ENCODE assay signal across 16 mouse cellular contexts in the genomic region with DNA sequence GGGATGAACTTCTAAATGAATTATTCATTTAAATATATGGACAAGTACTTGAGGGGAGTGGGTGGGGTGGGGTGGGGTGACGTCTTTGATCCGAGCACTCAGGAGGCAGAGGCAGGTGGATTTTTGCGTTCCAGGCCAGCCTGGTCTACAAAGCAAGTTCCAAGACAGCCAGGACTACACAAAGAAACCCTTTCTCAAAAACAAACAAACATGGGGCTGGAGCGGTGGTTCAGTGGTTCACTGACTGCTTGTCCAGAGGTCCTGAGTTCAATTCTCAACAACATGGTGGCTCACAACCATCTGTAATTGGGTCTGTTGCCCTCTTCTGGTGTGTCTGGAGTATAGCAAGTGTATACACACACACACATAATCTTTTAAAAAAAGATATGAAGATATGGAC. TPM values are rescaled to one million over a fixed set of nuclear protein-coding genes. Genes with fewer than 3 reads are reported as not detected.
DNase-seq lines count a peak whose midpoint lies in the region; ATAC-seq and TF ChIP-seq lines count a peak whose summit lies in the region.
"Had no signal": no experiment of that assay in that cellular context is flagged by ENCODE, and none has a peak within 500 bp of the region (broad histone marks: within the 10 kb centered on the region; RNA-seq: fewer than 3 reads in every experiment).

No protein-coding gene starts in this region.

- peak; percentile 24; the same call in 1 of the 2 replicates for TF ChIP-seq CTCF in kidney, postnatal 0 days (IDR thresholded peaks at IDR 0.05; ENCODE audit: low read depth)
- TF ChIP-seq CTCF in kidney, adult 2 months (conservative IDR thresholded peaks at IDR 0.05; ENCODE audit: insufficient read depth, insufficient read length, low read depth, low read length) = no peak
- no peak for TF ChIP-seq CTCF in CH12.LX (conservative IDR thresholded peaks at IDR 0.05 in 1 of 2, IDR thresholded peaks at IDR 0.05 in 1 of 2; ENCODE audit: low read depth in 2 of 2, low read length in 2 of 2)

- WGBS in kidney, postnatal 0 days = 85% methylated on average over 4 of the region's 4 CpGs
- WGBS in kidney, adult 2 months = 87% methylated on average over 4 of the region's 4 CpGs
- WGBS in liver, embryonic 13.5 days (ENCODE audit: insufficient replicate concordance) = 64% methylated on average over 4 of the region's 4 CpGs

- intact Hi-C loops in heart, postnatal 14 days (cut with DNase I) = no loop called here

- H3K4me2 ChIP-seq in kidney, postnatal 0 days (ENCODE audit: low read length) = no peak overlapping the region
- H3K4me2 ChIP-seq in CH12.LX (ENCODE audit: insufficient read depth, low read depth, poor library complexity, severe bottlenecking) = peak overlapping the region; percentile 99
- peak overlapping the region; percentile 67 for H3K4me2 ChIP-seq in liver, embryonic 13.5 days

- TF ChIP-seq POLR2A in kidney, adult 2 months (IDR thresholded peaks at IDR 0.05; ENCODE audit: low read depth, low read length) = no peak
- TF ChIP-seq POLR2A in CH12.LX (IDR thresholded peaks at IDR 0.05; ENCODE audit: low read depth, low read length) = no peak

- no peak overlapping the region for H3K4me3 ChIP-seq in kidney, postnatal 0 days (replicated peaks; ENCODE audit: low read depth, low read length)
- no peak overlapping the region for H3K4me3 ChIP-seq in kidney, adult 2 months (ENCODE audit: insufficient read depth, low read depth, low read length)
- H3K4me3 ChIP-seq in CH12.LX (replicated peaks in 1 of 3; ENCODE audit: low read depth in 2 of 3, low read length in 2 of 3, poor library complexity in 1 of 3) = no peak overlapping the region
- H3K4me3 ChIP-seq in liver, embryonic 13.5 days (replicated peaks) = peak overlapping the region; percentile 43; the same call in 1 of the 2 replicates

- no peak for TF ChIP-seq RAD21 in CH12.LX (IDR thresholded peaks at IDR 0.05; ENCODE audit: low read depth, low read length)

- no peak for ATAC-seq in kidney, postnatal 0 days (replicated peaks; ENCODE audit: low FRiP score, low read depth)
- ATAC-seq in liver, embryonic 13.5 days (ENCODE audit: low read depth) = no peak
- ATAC-seq: forebrain, embryonic 14.5 days; hindbrain, postnatal 0 days had no signal

- dilution Hi-C loops in CH12.LX (cut with MboI; ENCODE audit: extremely low pct_ligation_motif_present, extremely low pct_unique_long_range_greater_than_20kb, low sequenced_read_pairs) = no loop called here

- no peaks in the 10 kb centered on the region for H3K36me3 ChIP-seq in kidney, postnatal 0 days (ENCODE audit: insufficient read depth, low read length)
- H3K36me3 ChIP-seq in kidney, adult 2 months (ENCODE audit: control insufficient read depth, insufficient read depth, low read length) = no peaks in the 10 kb centered on the region; the same call in 1 of the 2 replicates
- H3K36me3 ChIP-seq in CH12.LX (replicated peaks in 1 of 2; ENCODE audit: control insufficient read depth in 1 of 2, insufficient read depth in 1 of 2, low read length in 1 of 2) = no peaks in the 10 kb centered on the region
- H3K36me3 ChIP-seq in liver, embryonic 13.5 days = peaks cover 11% of the 10 kb centered on the region

- H3K27ac ChIP-seq in kidney, postnatal 0 days = peak overlapping the region; percentile 50; the same call in 1 of the 2 replicates
- no peak overlapping the region for H3K27ac ChIP-seq in kidney, adult 2 months (ENCODE audit: insufficient read depth, low read depth, low read length)
- H3K27ac ChIP-seq in CH12.LX (ENCODE audit: insufficient read depth, low read depth) = no peak overlapping the region
- H3K27ac ChIP-seq in liver, embryonic 13.5 days = peak overlapping the region; percentile 83; the same call in 1 of the 2 replicates

- no peak overlapping the region for H3K9ac ChIP-seq in kidney, postnatal 0 days (ENCODE audit: low read depth, low read length)
- H3K9ac ChIP-seq in CH12.LX (ENCODE audit: insufficient read depth, low read depth) = no peak overlapping the region; the same call in 1 of the 2 replicates
- peak overlapping the region; percentile 67; the same call in 1 of the 2 replicates for H3K9ac ChIP-seq in liver, embryonic 13.5 days

- H3K79me2 ChIP-seq in CH12.LX (replicated peaks; ENCODE audit: control insufficient read depth, extremely low read depth, insufficient read depth, poor library complexity, severe bottlenecking) = peaks cover 24% of the 10 kb centered on the region

- no peaks in the 10 kb centered on the region for H3K27me3 ChIP-seq in kidney, postnatal 0 days (ENCODE audit: insufficient read depth, low read length)
- no peaks in the 10 kb centered on the region for H3K27me3 ChIP-seq in kidney, adult 2 months (replicated peaks; ENCODE audit: control insufficient read depth, insufficient read depth, low read length)
- H3K27me3 ChIP-seq in CH12.LX (replicated peaks) = peaks cover 20% of the 10 kb centered on the region
- no peaks in the 10 kb centered on the region for H3K27me3 ChIP-seq in liver, embryonic 13.5 days
- H3K27me3 ChIP-seq: heart, embryonic 12.5 days had no signal

- in situ Hi-C loops in CH12.LX (cut with MboI; ENCODE audit: low pct_ligation_motif_present, low pct_unique_long_range_greater_than_20kb, low sequenced_read_pairs) = no loop called here

- DNase-seq in heart, adult 11 months = peak; percentile 71
- no peak for DNase-seq in heart, postnatal 14 days
- DNase-seq in kidney, postnatal 0 days (ENCODE audit: low spot score) = no peak
- DNase-seq in kidney, adult 2 months = no peak
- no peak for DNase-seq in CH12.LX (ENCODE audit: extremely low read depth)
- DNase-seq in liver, embryonic 13.5 days = no peak
- no peak for DNase-seq in spleen, adult 18-20 months
- DNase-seq in adrenal gland, adult 18-20 months (ENCODE audit: low spot score in 2 of 2) = no peak
- DNase-seq: adrenal gland, postnatal 25 days; gastrocnemius, adult 2 months; kidney, postnatal 25 days; left cerebral cortex, postnatal 4 days; retina, postnatal 1 day had no signal

- TF ChIP-seq EP300 in CH12.LX (IDR thresholded peaks at IDR 0.05; ENCODE audit: low read length) = no peak

- H3K4me1 ChIP-seq in kidney, postnatal 0 days (replicated peaks; ENCODE audit: insufficient read depth, low read length) = peaks cover 4% of the 10 kb centered on the region
- peaks cover 4% of the 10 kb centered on the region; the same call in 1 of the 2 replicates for H3K4me1 ChIP-seq in kidney, adult 2 months (ENCODE audit: control insufficient read depth, insufficient read depth, low read length)
- H3K4me1 ChIP-seq in CH12.LX (ENCODE audit: control insufficient read depth in 1 of 2, insufficient read depth in 2 of 2) = peaks cover 5 to 14% of the 10 kb centered on the region in 2 experiments; a peak in 3 of 4 replicates
- peaks cover 22% of the 10 kb centered on the region for H3K4me1 ChIP-seq in liver, embryonic 13.5 days (replicated peaks)

- H3K9me3 ChIP-seq in kidney, postnatal 0 days (replicated peaks; ENCODE audit: low read length) = no peaks in the 10 kb centered on the region
- H3K9me3 ChIP-seq in CH12.LX (replicated peaks; ENCODE audit: low read length) = peaks cover 4% of the 10 kb centered on the region
- H3K9me3 ChIP-seq in liver, embryonic 13.5 days (replicated peaks) = no peaks in the 10 kb centered on the region
- H3K9me3 ChIP-seq: heart, embryonic 12.5 days had no signal

TF ChIP-seq in CH12.LX, 34 proteins besides CTCF, POLR2A, EP300 and RAD21:
- no peak for TF ChIP-seq RCOR1 (conservative IDR thresholded peaks at IDR 0.05; ENCODE audit: low read depth, low read length)
- no peak for TF ChIP-seq CHD2 (IDR thresholded peaks at IDR 0.05; ENCODE audit: low read length)
- TF ChIP-seq CHD1 (IDR thresholded peaks at IDR 0.05; ENCODE audit: low read depth, low read length) = no peak
- TF ChIP-seq SMC3 (IDR thresholded peaks at IDR 0.05; ENCODE audit: low read depth, low read length) = no peak

RNA-seq across cellular contexts. Expression of a gene that starts 1.2 kb away (rescaled TPM):
- total RNA-seq in heart, postnatal 14 days (2021) = 10 to 100 TPM; 57.1 to 59.4 TPM
- 441 and 458 TPM in 2 replicates for polyA plus RNA-seq in kidney, postnatal 0 days (2015; fragmentation: Nextera tagmentation; extraction: Ambion mirVana)
- polyA plus RNA-seq in kidney, adult 2 months (2012; rRNA removed) = 60.8 and 76.1 TPM in 2 replicates
- total RNA-seq in CH12.LX (2012; rRNA removed) = 51.4 and 73.2 TPM in 2 replicates
- 37.8 and 46.6 TPM in 2 replicates for total RNA-seq in CH12.LX (2014; rRNA removed)
- 63.7 and 67.6 TPM in 2 replicates for polyA plus RNA-seq in CH12.LX (2012; ENCODE audit: insufficient read length, low read depth)
- polyA plus RNA-seq in liver, embryonic 13.5 days (2015; fragmentation: Nextera tagmentation; extraction: Ambion mirVana) = 109 and 112 TPM in 2 replicates
- 10 to 100 TPM; 46.1 to 49.3 TPM for total RNA-seq in adrenal gland, adult 18-20 months (2021)

RNA-seq across cellular contexts. Expression of a gene that starts 30.2 kb away (rescaled TPM):
- total RNA-seq in heart, postnatal 14 days (2021) = 100 to 1,000 TPM; 500 to 603 TPM
- 5,621 and 5,791 TPM in 2 replicates for polyA plus RNA-seq in kidney, postnatal 0 days (2015; fragmentation: Nextera tagmentation; extraction: Ambion mirVana)
- 1,045 and 1,237 TPM in 2 replicates for polyA plus RNA-seq in kidney, adult 2 months (2012; rRNA removed)
- 8,867 and 10,240 TPM in 2 replicates for total RNA-seq in CH12.LX (2012; rRNA removed)
- 9,428 and 9,904 TPM in 2 replicates for total RNA-seq in CH12.LX (2014; rRNA removed)
- 5,045 and 5,764 TPM in 2 replicates for polyA plus RNA-seq in CH12.LX (2012; ENCODE audit: insufficient read length, low read depth)
- 3,630 and 3,871 TPM in 2 replicates for polyA plus RNA-seq in liver, embryonic 13.5 days (2015; fragmentation: Nextera tagmentation; extraction: Ambion mirVana)
- total RNA-seq in adrenal gland, adult 18-20 months (2021) = 1,000 to 10,000 TPM; 1,645 to 1,705 TPM

RNA-seq across cellular contexts. Expression of a gene that starts 30.3 kb away (rescaled TPM):
- total RNA-seq in heart, postnatal 14 days (2021) = 10 to 100 TPM; 49.6 to 53.0 TPM
- polyA plus RNA-seq in kidney, postnatal 0 days (2015; fragmentation: Nextera tagmentation; extraction: Ambion mirVana) = 24.5 and 26.4 TPM in 2 replicates
- 5.8 and 7.6 TPM in 2 replicates for polyA plus RNA-seq in kidney, adult 2 months (2012; rRNA removed)
- total RNA-seq in CH12.LX (2012; rRNA removed) = 19.3 and 29.7 TPM in 2 replicates
- total RNA-seq in CH12.LX (2014; rRNA removed) = 45.2 and 50.5 TPM in 2 replicates
- polyA plus RNA-seq in CH12.LX (2012; ENCODE audit: insufficient read length, low read depth) = 35.0 and 42.4 TPM in 2 replicates
- polyA plus RNA-seq in liver, embryonic 13.5 days (2015; fragmentation: Nextera tagmentation; extraction: Ambion mirVana) = 11.1 and 12.6 TPM in 2 replicates
- 10 to 100 TPM; 61.3 to 65.6 TPM for total RNA-seq in adrenal gland, adult 18-20 months (2021)

RNA-seq across cellular contexts. Expression of a gene that starts 56.6 kb away (rescaled TPM):
- total RNA-seq in heart, postnatal 14 days (2021) = 10 to 100 TPM; 41.1 to 42.5 TPM
- polyA plus RNA-seq in kidney, postnatal 0 days (2015; fragmentation: Nextera tagmentation; extraction: Ambion mirVana) = 9.9 TPM in 2 replicates
- polyA plus RNA-seq in kidney, adult 2 months (2012; rRNA removed) = 47.7 and 53.7 TPM in 2 replicates
- 33.1 and 46.3 TPM in 2 replicates for total RNA-seq in CH12.LX (2012; rRNA removed)
- 8.5 and 10.6 TPM in 2 replicates for total RNA-seq in CH12.LX (2014; rRNA removed)
- 197 and 238 TPM in 2 replicates for polyA plus RNA-seq in CH12.LX (2012; ENCODE audit: insufficient read length, low read depth)
- 4.4 and 4.7 TPM in 2 replicates for polyA plus RNA-seq in liver, embryonic 13.5 days (2015; fragmentation: Nextera tagmentation; extraction: Ambion mirVana)
- total RNA-seq in adrenal gland, adult 18-20 months (2021) = 10 to 100 TPM; 48.8 to 51.2 TPM

Comparison
In these comparisons a context has a peak if more than half of its experiments do, and no peak if none do; other contexts are left out.
1. H3K27ac ChIP-seq: peak in kidney, postnatal 0 days (single experiment) and liver, embryonic 13.5 days (single experiment); none in kidney, adult 2 months (single experiment) and CH12.LX (single experiment).